Mouse (Mus musculus): ENCODE data around the gene Ptchd3.

Ptchd3 gene

DNA sequence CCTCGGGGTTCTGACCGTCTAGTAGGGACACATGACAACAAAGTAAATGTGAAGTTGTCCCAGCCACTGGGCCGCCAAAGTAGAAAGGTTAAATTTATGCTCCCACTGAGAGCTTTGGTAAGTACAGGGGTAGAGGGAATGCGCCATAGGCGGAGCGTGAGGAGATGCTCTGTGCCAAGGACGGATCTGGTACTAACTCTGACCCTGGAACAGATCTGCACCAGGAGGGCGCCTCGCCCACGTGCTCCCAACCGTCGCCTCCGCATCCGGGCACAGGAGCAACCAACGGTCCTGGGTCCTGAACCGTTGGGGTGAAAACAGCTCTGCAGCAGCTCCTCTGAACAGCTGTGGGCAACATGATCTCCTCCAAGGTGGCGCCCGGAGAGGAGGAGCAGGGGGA, at the start of gene Ptchd3:
Gene Ptchd3 (plus strand): TSS at position 301 of the 400 bp plus-strand sequence.
- DNase-seq, result no peak

DNA sequence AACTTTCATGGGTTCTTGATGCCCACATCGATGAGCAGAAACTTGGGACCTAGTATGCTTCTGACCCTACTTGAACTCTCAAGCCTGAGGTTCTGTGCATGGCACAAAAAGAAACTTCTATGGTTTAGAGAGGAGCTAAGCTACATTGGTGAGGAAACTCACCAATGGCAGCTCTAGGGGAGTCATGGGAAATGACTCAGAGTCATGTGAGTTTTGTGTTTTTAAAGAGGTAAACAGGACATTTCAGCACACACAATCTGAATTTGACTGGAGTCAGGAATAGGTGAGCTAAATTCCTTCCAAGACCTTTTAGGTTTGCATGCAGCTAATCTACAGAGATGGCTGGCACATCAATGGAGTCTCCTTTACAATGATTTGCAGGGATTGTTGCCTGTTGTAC, 48.2 kb upstream of the Ptchd3 start:
- DNase-seq, result no peak

DNA sequence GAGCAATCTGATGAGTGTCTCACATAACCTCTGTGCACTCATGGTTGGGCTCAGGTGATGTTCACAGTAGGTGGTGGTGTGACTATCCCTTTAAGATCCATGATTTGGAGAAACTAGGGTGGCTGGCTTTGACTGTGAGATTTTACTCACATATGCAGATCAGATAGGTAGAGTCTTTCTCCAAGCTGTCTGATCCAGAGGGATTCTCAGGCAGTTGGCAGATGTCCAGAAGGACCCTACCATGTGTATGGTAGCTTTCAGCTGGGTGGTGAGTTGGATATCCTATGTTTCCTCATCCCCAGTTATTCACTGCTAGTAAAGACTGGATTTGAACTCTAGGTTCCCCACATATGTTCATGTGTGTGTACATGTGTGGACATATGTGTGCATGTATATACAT, 42.6 kb upstream of the Ptchd3 start:
- no peak for DNase-seq

DNA sequence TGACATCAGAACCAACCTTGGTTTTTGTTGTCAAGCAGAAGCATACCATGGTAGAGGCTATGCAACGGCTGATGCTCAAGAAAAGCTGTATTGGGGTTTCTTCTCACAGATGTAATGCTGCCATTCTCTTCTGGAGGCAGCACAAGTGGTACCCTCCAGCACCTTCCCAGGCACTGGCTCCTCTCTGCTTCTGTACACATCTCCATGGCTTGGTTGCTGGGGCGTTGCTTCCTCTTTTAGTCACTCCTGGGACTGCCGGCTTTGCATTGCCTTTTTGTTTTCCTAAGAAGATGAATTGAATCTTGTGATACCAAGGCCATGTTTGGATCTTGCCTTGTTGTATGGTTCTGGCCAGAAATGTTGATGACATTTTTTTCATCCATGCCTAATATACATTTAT, 40.5 kb upstream of the Ptchd3 start:
- no peak for DNase-seq

DNA sequence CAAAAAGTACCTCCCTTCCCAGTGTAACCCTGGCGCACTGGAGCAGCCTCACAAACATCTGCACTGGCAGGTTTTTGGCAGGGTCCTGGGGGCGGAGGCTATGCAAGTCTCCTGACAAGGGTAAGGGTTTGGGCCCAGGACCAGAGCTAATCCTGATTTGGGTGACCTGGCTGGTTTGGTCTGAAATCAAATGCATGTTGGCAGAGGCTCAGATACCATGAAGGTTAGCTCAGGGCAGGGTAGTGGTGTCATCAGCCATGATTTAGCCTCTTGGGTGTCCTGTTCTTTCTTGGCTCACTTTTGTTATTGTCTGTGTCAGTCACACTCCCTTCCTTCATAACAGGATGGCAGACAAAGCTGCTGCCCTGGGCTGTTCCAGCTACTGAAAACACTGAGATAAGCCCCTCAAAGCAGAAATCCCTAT, 39.4 kb upstream of the Ptchd3 start:
- DNase-seq, result peak; percentile 61

DNA sequence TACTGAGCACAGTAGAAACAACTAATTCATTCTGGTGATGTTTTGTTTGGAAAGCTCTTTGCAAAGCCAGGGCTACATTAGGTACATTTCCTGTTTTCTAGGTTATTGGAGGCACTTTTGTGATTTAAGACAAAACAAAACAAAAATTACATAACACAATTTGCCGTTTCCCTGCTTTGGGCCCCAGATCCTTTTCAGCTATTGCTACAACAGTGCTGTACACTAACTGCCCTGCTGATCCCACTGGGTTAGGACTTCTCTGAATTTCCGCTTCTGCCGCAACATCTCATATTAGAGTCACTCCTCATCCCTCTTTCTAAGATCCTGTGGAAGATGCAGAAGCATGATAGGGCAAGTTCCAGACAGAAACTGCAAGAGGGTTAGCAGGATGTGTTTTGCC, 38.6 kb upstream of the Ptchd3 start:
- peak; percentile 21 for DNase-seq

DNA sequence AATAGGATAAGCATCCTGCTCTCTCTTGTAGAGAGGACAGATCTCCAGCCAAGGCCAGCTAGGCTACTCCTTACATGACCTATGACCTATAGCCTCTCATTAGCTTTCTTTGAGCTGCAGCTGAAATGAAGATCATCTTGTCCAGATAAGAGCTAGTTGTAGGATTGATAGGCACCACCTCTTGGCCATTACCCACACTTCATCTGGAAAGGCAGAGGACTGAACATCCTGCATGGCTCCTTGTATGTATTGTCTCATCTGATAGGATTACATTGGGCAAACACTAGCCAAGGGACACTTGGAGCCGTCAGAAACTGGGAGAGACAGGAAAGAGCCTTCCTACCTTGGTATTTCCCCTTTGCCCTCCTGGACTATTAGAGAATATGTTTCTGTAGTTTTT, 38.1 kb upstream of the Ptchd3 start:
- no peak for DNase-seq

DNA sequence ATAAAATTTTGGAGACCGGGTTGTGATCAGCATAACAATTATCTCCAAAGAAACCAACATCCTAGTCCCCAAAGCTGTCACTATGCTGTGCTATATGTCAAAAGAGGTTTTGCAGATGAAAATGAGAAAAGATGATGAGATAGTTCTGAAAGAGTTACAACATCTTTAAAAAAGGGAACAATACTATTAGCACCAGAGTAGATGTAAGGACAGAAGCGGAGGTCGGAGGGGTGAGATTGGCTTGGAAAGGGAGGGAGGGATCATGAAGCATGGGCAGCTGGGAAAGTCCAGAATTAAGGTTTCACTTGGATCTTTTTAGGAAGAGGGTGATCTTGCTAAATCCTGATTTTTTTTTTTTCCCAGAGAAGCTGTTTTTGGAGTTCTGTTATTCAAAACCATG, 36.5 kb upstream of the Ptchd3 start:
- DNase-seq, result no peak

DNA sequence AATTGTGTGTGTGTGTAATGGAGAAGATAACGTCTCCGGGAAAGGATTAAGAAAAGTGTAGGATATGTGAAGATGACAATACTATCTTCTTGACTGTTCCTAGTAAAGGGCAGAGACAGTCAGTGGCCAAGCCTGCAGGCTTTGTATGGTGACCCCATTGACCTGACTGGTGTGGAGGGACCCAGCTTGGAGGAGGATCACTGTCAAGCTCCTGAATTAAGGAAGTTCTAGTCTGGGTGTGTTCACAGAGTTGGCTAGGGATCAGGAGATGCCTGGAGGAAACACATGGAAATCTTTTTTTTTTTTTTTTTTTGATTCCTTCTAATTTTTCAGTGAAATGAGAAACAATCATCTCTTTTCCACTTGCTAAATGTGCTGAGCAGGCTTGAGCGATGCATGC, 35.9 kb upstream of the Ptchd3 start:
- peak; percentile 35 for DNase-seq

DNA sequence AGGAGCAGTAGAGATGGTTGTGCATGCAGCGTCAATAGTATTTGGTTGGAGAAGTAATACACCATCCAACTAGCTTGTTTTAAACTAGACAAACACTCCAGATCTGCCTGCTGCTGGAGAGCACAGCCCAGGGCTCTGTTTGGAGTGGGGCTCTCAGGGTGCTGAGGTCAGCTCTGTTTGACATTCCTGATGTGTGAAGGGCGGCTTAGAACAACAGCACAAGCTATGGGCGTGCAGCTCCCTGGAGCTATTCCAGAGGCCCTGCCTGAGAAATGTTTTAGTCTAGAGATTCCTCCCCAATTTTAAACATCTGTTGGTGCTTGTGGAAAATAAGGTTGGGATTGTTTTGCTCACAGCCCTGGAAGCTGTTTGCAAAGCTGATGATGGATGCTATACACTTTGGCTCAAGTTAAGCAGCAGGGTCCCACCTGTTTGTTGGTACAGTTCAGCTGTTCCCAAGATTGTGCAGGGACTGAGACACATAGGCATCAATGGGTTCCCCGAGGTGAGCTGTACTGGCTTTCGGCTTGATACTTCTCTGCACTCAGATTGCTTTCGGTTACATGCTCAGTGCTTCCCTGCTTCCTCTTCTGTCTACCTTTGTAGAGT, 35.4 kb upstream of the Ptchd3 start:
- DNase-seq, result peak; percentile 88

DNA sequence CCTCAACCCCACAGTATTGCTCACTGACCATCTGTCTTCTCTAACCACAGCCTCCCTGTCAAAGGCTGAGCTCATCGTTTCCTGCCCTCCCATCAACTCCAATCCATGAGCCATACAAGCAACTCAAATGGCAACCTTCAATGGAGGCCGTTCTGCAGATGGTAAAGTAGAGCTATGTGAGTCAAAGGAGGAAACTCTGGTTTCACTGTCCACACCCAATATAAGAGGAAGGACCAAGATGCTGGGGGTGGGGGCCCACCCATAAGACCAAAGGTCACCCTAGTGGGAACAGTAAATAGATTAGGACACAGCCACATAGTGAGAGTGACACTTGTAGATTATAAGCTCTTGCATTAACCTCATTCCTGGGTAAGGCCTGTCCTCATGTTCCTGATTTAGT, 34.1 kb upstream of the Ptchd3 start:
- peak; percentile 68 for DNase-seq

DNA sequence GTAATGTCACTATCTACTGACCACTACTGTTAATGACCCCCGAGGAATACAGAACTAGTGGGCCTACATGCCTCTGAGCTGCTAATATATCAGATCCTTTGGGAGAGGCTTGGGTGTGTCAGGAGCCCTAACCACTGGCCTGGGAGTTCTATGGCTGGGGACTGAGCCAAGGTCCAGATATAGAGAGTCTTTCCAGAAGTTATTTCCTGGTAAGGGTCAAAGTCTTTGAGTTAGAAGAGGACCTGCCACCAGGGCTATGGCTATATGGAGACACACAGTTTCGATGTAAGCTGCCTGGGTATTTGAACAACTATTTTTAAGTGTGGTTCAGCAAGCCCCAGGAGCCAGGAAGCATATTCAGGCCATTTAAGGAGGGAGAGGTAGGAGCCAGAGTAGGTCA, 31.5 kb upstream of the Ptchd3 start:
- DNase-seq, result no peak

DNA sequence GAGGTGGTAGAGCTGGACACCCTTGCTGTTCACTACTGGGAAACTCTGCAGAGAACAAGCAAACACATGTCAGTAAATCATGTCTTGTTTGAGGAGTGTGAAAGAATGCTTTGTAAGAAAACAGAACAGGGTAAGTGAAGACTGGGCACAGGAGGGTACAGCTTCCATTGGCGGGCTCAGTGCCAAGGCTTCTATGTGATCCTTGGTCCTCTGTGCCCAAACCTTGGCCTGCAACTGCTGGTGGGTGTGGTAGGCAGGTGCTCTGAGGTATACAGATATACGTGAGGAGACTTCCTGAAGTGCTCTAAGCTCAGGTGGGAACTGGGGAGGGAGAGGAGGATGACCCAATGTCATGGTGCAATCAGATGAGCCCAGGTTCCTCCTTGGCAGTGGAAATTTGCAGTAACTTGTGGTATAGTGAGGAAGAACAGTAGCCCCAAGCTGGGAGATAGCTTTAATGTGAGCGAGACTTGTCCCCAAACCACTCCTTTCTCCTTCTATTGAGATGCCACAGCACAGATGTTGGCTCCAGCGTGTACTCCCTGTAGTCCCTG, 30.2 kb upstream of the Ptchd3 start:
- peak; percentile 24 for DNase-seq

DNA sequence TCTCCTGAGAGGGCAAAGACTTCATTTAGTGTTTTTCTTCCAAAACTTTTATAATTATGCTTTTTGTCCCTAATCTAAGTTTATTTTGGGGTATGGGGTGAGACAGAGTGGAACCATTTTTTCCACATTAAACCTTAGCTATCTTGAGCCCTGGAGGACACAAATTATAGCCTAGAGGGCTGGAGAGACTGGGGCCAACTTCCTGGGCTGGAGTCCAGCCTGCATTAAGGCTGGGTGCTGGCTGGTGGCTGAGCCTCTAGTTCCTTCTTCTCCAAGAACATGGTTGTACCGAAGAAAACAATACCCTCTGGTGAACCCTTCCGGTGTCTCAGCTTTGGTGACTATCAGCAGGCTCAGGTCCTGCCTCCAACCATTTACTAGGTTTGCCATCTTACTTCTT, 27.3 kb upstream of the Ptchd3 start:
- no peak for DNase-seq

DNA sequence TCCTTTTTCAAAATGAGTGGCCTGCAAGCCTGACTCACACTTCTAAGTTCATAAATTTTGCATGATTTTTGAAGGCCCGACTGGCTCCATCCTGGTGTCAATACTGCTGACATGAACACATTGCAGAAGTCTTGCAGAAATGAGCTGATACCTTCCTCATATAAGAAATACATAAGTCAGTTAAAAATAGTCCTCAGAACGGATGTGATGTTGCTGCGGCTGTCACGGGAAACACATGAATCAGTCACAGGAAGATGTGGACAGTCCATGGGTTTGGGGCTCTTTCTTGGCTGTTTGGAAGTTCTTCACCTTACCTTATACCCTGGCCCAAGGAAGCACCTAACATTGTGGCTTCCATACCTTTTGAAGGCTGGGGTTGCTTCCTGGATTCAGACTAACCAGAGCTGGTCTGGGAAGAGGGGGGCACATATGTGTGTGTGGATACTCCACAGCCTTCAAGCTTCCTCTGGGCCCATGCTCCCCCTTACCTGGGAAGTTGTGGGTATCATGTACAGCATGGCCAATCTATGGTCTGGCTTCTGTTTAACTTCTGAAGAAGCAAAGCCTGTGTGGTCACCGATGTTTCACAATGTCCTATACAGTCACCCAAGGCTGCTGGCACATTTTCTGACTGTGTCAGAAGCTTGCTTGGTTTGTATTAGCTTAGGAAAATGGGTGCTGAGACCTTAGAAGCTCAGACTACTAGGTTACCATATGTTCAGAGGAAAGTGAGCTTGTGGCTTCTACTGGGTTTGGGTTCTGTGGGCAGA, 25.6 kb upstream of the Ptchd3 start:
- peak; percentile 51 for DNase-seq

DNA sequence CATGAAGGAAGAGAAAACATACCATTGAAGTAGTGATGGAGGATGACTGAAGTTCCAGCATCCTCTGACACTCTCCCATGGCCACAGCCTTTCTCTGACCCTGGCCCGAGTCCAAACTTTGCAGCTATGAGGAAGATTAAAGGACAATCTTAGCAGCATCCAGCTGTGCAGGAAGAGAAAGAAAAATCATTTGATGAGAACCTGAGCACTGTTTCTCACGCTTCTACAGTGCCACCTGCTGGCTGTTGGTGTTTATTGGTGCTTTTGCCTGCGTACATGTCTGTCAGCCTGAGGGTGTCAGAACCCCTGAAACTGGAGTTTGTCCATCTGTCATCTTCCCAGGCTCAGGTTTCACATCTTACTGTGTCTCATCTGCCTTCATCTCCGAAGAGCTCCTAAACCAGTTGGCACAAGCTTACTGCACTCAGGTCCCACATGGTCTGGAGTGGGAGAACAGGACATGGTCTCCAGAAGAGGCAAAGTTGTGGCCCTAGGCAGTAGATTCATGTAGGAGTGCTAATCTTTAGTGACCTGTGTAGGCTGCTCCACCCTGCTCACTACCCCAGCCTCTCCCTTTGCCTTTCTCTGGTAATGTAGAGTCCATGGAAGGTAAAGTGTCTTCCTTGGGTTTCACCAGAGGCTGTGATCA, 21.7 kb upstream of the Ptchd3 start:
- peak; percentile 94 for DNase-seq

DNA sequence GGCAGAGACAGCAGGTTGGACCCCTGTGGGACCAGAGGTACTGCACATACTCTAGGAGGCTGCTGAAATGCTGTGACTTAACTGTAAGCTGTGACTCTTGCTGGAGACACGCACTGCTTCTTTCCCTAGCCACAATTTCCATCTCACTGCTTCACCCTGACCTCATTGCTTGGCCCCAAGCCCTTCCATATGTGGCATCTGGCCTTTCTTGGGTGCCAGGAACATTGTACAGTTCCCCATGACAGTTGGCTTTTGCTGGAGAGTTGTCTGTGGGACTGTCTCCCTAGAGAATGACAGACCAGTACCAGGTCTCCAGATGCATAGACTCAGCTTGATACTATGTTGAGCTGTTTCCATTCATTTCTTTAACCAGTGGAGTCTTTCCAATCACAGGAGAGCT, 21.2 kb upstream of the Ptchd3 start:
- DNase-seq, result no peak

DNA sequence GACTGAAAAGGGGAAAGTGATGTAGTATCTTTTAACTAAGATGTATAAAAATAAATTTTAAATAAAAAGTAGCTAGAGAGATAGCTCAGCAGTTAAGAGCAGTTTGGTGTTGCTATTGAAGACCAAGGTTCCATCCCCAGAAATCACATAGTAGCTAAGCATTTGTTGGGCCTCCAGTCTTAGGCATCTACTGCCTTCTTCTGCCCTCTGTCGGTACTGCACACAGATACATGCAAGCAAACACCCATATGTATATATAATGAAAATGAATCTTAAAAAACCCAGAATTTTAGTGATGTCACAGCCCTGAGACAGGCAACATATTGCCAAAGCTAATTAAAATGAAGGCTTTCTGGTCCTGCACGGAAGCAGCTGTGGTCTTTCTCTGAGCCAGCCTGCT, 15.9 kb downstream of the Ptchd3 start:
- DNase-seq, result no peak

DNA sequence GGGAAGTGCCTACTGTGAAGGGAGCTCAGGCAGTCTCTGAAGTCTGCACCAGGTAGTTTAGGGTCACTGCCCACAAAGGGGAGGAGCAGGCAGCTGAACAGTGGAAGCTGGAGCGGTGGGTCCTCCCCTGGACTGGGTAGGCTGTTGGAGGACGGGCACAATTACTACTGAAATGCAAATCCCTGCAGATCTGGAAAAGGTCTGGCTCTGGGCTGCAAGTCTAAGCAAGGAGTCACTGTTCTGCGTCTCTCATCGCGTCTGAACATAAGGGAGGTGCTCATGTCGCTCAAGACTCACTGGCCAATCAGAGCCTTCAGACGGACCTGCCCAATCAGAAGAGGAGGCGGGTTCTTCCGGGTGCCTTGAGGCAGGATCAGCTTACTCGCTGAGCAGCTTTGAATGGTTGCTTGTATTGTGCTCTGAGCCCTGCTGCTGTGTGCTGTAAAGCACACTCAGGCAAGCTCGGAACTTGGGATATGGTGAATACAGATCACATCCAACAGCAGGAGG, 17.8 kb downstream of the Ptchd3 start:
- peak; percentile 91 for DNase-seq
